Mouse (Mus musculus) liver, embryonic 18 days (tissue): Measurements from ENCODE around the gene Nans. TPM values are rescaled to one million over a fixed set of nuclear protein-coding genes. Genes with fewer than 3 reads are reported as not detected.

Experiments
- polyA plus RNA-seq: library from polyadenylated mRNA; depleted of rRNA; stranded (reverse); fragments of >200 nt; gene quantifications from 2 replicates; pipeline ENCODE4 v1.2.3, GENCODE M21; 2012; rRNA removed

The Nans gene
- polyA plus RNA-seq = 25.5 and 25.8 TPM in 2 replicates

GRCm38 (mm10) chr4:46489028-46489925 is at the start of gene Nans:
Nans (plus strand) TSS chr4:46489248.

GRCm38 (mm10) chr4:46450519-46451131 is 38.4 kb upstream of the Nans start, which contains the start of gene Anp32b:
Anp32b (plus strand) TSS chr4:46450902.

GRCm38 (mm10) chr4:46535840-46536361 is 46.9 kb downstream of the Nans start, which contains the start of gene Trim14:
Trim14 (minus strand) TSS chr4:46536141.

Other genes starting within 250 kb of the Nans start
- gene Foxe1, start 145.6 kb upstream of the Nans start, polyA plus RNA-seq = 0.02 and 0.03 TPM in 2 replicates
- gene Trmo, start 99.8 kb upstream of the Nans start, polyA plus RNA-seq = 7.2 and 8.3 TPM in 2 replicates
- gene Hemgn, start 75.7 kb upstream of the Nans start, polyA plus RNA-seq = 103 and 104 TPM in 2 replicates
- 52.5 and 69.8 TPM in 2 replicates for gene Anp32b, start 38.3 kb upstream of the Nans start, polyA plus RNA-seq
- 8.8 and 9.5 TPM in 2 replicates for gene Trim14, start 46.9 kb downstream of the Nans start, polyA plus RNA-seq
- 2.8 and 3.0 TPM in 2 replicates for gene Coro2a, start 113.0 kb downstream of the Nans start, polyA plus RNA-seq
- gene Tbc1d2, start 161.0 kb downstream of the Nans start, polyA plus RNA-seq = 1.0 and 1.5 TPM in 2 replicates